Mouse (Mus musculus): Measurements from ENCODE around the gene Pef1. TPM values are rescaled to one million over a fixed set of nuclear protein-coding genes. Genes with fewer than 3 reads are reported as not detected.

Gene Pef1
- total and polyA plus RNA-seq, 2 experiments from 2014 or later: 62.0 to 93.4 TPM

DNA sequence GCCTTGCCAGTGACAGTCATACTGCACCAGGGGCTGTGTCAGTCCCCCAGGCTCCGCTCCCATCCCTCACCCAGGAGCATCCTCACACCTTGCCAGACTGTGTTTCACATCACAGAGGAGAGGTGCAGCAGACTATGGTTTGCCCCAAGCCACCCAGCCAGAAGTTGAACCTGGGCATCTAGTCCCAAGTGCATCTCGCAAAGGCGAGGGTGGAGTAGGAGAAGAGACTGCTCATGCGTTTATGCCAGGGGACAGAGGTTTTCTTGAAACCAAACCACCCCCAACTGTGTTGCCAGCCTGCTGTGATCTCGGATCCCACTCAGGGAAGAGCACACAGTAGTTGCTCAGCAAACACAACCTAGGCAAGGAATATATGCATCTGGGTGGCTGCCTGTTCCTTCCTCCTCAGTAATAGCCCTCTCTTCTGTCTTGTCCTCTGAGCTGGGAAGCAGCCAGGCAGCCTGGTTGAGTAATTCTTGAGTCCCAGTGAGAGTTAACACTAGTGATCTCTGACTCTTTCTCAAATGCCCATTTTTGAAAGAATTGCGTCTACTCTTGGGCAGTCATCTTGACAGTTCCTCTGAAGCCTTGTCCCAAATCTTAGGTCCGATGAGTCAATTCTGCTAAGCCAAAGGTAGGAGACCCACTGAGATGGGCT lies 29.2 kb downstream of the Pef1 start:
- no peak for ATAC-seq
- H3K4me2 ChIP-seq (ENCODE audit: low read depth, low read length): no peak overlapping the region
- no peaks in the 10 kb centered on the region for H3K9me3 ChIP-seq (ENCODE audit: low read length)
- H3K4me1 ChIP-seq (ENCODE audit: insufficient read depth, low read length): no peaks in the 10 kb centered on the region
- H3K27me3 ChIP-seq (ENCODE audit: insufficient read depth, low read length): no peaks in the 10 kb centered on the region
- peaks cover 12% of the 10 kb centered on the region; the same call in 1 of the 2 replicates for H3K36me3 ChIP-seq (ENCODE audit: insufficient read depth, low read length)
- no peak for TF ChIP-seq CTCF (IDR thresholded peaks at IDR 0.05; ENCODE audit: low read depth)
- 85% methylated on average over 7 of the region's 7 CpGs for WGBS
- H3K27ac ChIP-seq: no peak overlapping the region
- no peak for DNase-seq (ENCODE audit: low spot score)
- H3K4me3 ChIP-seq (ENCODE audit: low read length): no peak overlapping the region
- no peak overlapping the region for H3K9ac ChIP-seq (replicated peaks; ENCODE audit: low read length)

DNA sequence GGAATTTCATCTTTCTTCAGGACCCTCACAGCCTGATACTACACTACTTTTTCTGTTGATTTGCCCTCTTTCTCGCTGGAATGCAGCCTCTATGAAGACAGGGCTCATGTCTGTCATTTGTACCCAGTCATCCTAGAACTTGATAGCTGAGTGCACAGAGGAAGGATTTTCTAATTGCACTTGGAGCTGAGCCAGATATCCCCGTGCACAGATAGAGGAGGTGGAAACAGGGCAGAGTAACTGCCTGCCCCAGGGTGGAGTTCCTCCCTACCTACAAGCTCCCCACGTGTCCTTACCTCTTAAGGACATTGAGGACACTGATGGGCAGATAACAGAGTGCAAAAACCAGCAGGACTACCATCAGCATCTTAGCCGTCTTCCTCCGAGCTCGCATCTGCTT lies 31.0 kb downstream of the Pef1 start:
- no peak for TF ChIP-seq CTCF (IDR thresholded peaks at IDR 0.05; ENCODE audit: low read depth)
- DNase-seq (ENCODE audit: low spot score) (peak; percentile 9), ATAC-seq (no peak)
- no peaks in the 10 kb centered on the region for H3K9me3 ChIP-seq (ENCODE audit: low read length)
- no peak overlapping the region for H3K9ac ChIP-seq (replicated peaks; ENCODE audit: low read length)
- H3K27me3 ChIP-seq (ENCODE audit: insufficient read depth, low read length): no peaks in the 10 kb centered on the region
- H3K4me2 ChIP-seq (ENCODE audit: low read depth, low read length): no peak overlapping the region
- H3K36me3 ChIP-seq (ENCODE audit: insufficient read depth, low read length): no peaks in the 10 kb centered on the region
- 58% methylated on average over 6 of the region's 6 CpGs for WGBS
- H3K4me1 ChIP-seq (ENCODE audit: insufficient read depth, low read length): no peaks in the 10 kb centered on the region
- H3K27ac ChIP-seq: no peak overlapping the region
- H3K4me3 ChIP-seq (ENCODE audit: low read length): no peak overlapping the region

DNA sequence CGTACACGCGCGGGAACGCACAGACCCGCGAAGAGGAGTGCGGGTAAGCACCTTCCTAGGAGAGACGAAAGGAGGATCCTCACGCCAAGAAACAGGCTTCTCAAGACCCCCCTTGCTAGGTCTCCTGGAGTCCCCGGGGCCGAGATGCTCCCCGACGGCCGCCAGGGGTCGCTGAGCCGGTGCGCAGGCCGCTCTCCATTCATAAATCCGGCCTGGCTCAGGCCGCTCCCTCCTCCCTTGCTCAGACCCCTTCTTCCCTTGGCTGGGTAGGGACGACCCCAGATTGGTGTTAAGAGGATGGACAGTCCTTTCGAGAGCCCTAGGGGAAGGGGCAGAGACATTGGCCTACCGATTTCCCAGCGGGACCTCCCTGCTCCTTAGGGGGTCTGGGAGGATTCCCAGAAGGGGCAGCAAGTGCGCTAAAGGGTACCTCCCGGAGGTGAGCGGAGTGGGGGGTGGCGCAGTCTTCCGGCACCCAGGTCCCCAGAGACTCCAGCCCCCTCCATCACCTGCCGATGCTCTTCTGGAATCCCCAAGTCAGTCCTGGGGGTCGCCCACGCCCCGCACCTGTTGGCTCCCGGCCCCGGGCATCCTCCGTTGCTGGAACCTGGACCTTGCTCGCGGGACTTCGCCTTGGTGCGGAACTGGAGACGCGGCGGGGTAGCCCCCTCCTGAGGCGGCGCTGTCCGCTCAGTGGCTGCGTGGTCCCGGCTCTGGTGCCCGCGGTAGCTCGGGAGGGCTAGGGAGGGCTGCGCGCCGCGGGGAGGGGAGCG lies 36.3 kb downstream of the Pef1 start:
- Histone ChIP-seq H3K9me3 (ENCODE audit: low read length) (no peaks in the 10 kb centered on the region), H3K27me3 (ENCODE audit: insufficient read depth, low read length) (0 out of 2 replicates have a peak, but pooled peaks cover 5% of the 10 kb centered on the region), H3K27ac (no peak overlapping the region), H3K4me1 (ENCODE audit: insufficient read depth, low read length) (peaks cover 13% of the 10 kb centered on the region), H3K36me3 (ENCODE audit: insufficient read depth, low read length) (no peaks in the 10 kb centered on the region), H3K4me2 (ENCODE audit: low read depth, low read length) (peak overlapping the region; percentile 93), H3K9ac (replicated peaks; ENCODE audit: low read length) (peak overlapping the region; percentile 54; the same call in 1 of the 2 replicates), H3K4me3 (ENCODE audit: low read length) (peak overlapping the region; percentile 46)
- WGBS: 1% methylated on average over 56 of the region's 57 CpGs
- peak; percentile 93 for TF ChIP-seq CTCF (IDR thresholded peaks at IDR 0.05; ENCODE audit: low read depth)
- ATAC-seq (peak; percentile 80), DNase-seq (ENCODE audit: low spot score) (peak; percentile 88)

DNA sequence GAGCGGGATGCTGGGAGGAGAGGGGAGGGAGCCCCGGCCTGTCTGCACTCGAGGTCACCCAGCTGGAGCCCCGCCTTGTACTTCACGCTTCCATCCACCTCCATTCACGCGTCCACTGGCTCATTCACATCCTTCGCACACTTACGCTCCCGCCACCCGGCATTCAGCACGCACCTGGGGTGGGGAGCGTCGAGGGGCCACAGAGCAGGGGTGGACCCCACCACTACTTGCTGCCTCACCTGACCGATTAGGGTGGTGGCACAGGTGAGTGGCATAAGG lies 36.8 kb downstream of the Pef1 start, which contains the start of gene Hcrtr1:
Hcrtr1 (minus strand) TSS at position 146 of the 279 bp plus-strand sequence.
- Histone ChIP-seq H3K4me3 (ENCODE audit: low read length) (peak within 1 kb of the TSS; percentile 46), H3K27ac (no peak within 1 kb of the TSS), H3K9me3 (ENCODE audit: low read length) (no peaks in the 10 kb centered on the region), H3K4me2 (ENCODE audit: low read depth, low read length) (peak within 1 kb of the TSS; percentile 93), H3K4me1 (ENCODE audit: insufficient read depth, low read length) (peaks cover 13% of the 10 kb centered on the region), H3K36me3 (ENCODE audit: insufficient read depth, low read length) (no peaks in the 10 kb centered on the region), H3K27me3 (ENCODE audit: insufficient read depth, low read length) (0 out of 2 replicates have a peak, but pooled peaks cover 5% of the 10 kb centered on the region), H3K9ac (replicated peaks; ENCODE audit: low read length) (peak within 1 kb of the TSS; percentile 54; the same call in 1 of the 2 replicates)
- TF ChIP-seq CTCF (IDR thresholded peaks at IDR 0.05; ENCODE audit: low read depth): no peak
- peak; percentile 40 for DNase-seq (ENCODE audit: low spot score)
- ATAC-seq: no peak; the same call in 1 of the 2 replicates
- 1% methylated on average over 15 of the region's 15 CpGs for WGBS

DNA sequence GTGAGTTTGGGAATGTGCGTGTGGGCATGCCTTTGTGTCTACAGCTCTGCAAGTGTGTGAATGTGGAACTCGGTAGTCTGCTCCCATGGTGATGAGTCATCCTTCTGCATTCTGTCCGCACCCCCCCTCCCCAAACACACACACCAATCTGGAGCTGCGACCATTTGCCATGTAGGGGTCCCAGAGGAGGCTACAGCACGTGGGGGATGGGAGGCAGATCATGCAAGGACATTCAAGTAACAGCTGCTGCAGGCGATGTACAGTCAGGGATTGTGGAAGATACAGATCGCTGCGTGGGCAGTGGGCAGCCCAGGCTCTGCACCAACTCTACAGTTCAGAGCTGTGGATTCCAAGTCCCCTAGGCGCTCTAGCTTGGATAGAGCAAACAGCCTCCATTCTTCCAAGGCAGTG lies 38.6 kb downstream of the Pef1 start:
- TF ChIP-seq CTCF (IDR thresholded peaks at IDR 0.05; ENCODE audit: low read depth): no peak
- WGBS: 44% methylated on average over 9 of the region's 9 CpGs

DNA sequence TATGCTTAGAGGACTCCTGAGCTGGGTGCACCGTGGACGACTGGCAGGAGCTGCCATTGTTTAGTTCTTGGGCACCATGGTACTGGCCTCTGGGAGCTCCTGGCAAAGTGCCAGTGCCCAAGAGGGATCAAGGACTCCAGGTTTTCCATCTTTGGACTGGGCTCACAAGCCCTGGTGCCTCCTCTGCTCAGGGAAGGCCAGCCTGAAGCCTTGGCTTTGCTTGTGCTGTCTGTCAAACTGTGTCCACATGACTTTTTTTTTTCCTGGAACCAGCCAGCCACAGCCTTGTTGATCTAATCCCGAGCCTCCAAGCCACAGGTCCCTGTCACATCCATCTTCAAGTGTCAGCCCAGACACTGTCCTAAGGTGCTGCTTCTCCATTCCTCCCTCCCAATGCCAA lies 39.4 kb downstream of the Pef1 start:
- no peaks in the 10 kb centered on the region for H3K36me3 ChIP-seq (ENCODE audit: insufficient read depth, low read length)
- no peak overlapping the region for H3K27ac ChIP-seq
- H3K9ac ChIP-seq (replicated peaks; ENCODE audit: low read length): no peak overlapping the region
- H3K4me2 ChIP-seq (ENCODE audit: low read depth, low read length): no peak overlapping the region
- 0 out of 2 replicates have a peak, but pooled peaks cover 2% of the 10 kb centered on the region for H3K9me3 ChIP-seq (ENCODE audit: low read length)
- no peak overlapping the region for H3K4me3 ChIP-seq (ENCODE audit: low read length)
- 28% methylated on average over 3 of the region's 3 CpGs for WGBS
- ATAC-seq (no peak), DNase-seq (ENCODE audit: low spot score) (peak; percentile 11)
- TF ChIP-seq CTCF (IDR thresholded peaks at IDR 0.05; ENCODE audit: low read depth): no peak
- H3K27me3 ChIP-seq (ENCODE audit: insufficient read depth, low read length): 0 out of 2 replicates have a peak, but pooled peaks cover 5% of the 10 kb centered on the region
- H3K4me1 ChIP-seq (ENCODE audit: insufficient read depth, low read length): peaks cover 13% of the 10 kb centered on the region

More for the DNA sequence above, 38.6 kb downstream of the Pef1 start:
- Histone ChIP-seq H3K9ac (replicated peaks; ENCODE audit: low read length) (no peak overlapping the region; the same call in 1 of the 2 replicates), H3K4me3 (ENCODE audit: low read length) (no peak overlapping the region), H3K27me3 (ENCODE audit: insufficient read depth, low read length) (0 out of 2 replicates have a peak, but pooled peaks cover 5% of the 10 kb centered on the region), H3K9me3 (ENCODE audit: low read length) (0 out of 2 replicates have a peak, but pooled peaks cover 2% of the 10 kb centered on the region), H3K27ac (0 out of 2 replicates have a peak overlapping the region, but pooled peaks have one; percentile 20), H3K4me1 (ENCODE audit: insufficient read depth, low read length) (peaks cover 13% of the 10 kb centered on the region), H3K4me2 (ENCODE audit: low read depth, low read length) (no peak overlapping the region), H3K36me3 (ENCODE audit: insufficient read depth, low read length) (no peaks in the 10 kb centered on the region)
- DNase-seq (ENCODE audit: low spot score) (peak; percentile 66), ATAC-seq (peak; percentile 50)
